Mouse (Mus musculus) CH12.LX (cell line): Measurements from ENCODE around the gene Ntm. TPM values are rescaled to one million over a fixed set of nuclear protein-coding genes. Genes with fewer than 3 reads are reported as not detected.
A peak's percentile ranks its signal among the peaks of the same experiment; 100 is the strongest.

ENCODE experiments used
- DNase-seq: peaks from one replicate; pipeline ENCODE4 v3.0.0-alpha.2; 2013; ENCODE audit errors: extremely low read depth
- H3K27ac ChIP-seq: 2 replicates; pipeline ENCODE4 v1.5.1; 2012; ENCODE audit warnings: low read depth, mild to moderate bottlenecking, control low read depth, moderate library complexity; ENCODE audit not compliant: insufficient read depth
- H3K27me3 ChIP-seq: replicated peaks from 2 replicates; pipeline ENCODE3; 2012; ENCODE audit warnings: inconsistent platforms
- H3K36me3 ChIP-seq, 2 experiments: replicated peaks in 1 of 2; 2 replicates each; pipeline versions ENCODE3 to v1.6.1; 2012; ENCODE audit warnings: inconsistent platforms in 1 of 2, low read length in 1 of 2, mild to moderate bottlenecking in 1 of 2, mixed read lengths in 1 of 2, moderate library complexity in 1 of 2; ENCODE audit not compliant: control insufficient read depth in 1 of 2, insufficient read depth in 1 of 2
- H3K4me1 ChIP-seq, 2 experiments: 2 replicates each; pipeline ENCODE4 v1.6.1; 2012; ENCODE audit warnings: inconsistent platforms in 1 of 2, moderate library complexity in 1 of 2; ENCODE audit not compliant: insufficient read depth in 2 of 2, control insufficient read depth in 1 of 2
- H3K4me2 ChIP-seq: 2 replicates; pipeline ENCODE4 v1.6.1; 2012; ENCODE audit warnings: low read depth, mild to moderate bottlenecking, control low read depth; ENCODE audit not compliant: poor library complexity, insufficient read depth, severe bottlenecking
- H3K4me3 ChIP-seq, 3 experiments: fragments of 150-350 bp in 1 of 3; sonication (generic) in 1 of 3; replicated peaks in 1 of 3; 2 replicates each; pipeline versions ENCODE3 to v1.5.1; 2011 to 2012; ENCODE audit warnings: low read depth in 2 of 3, low read length in 2 of 3, mild to moderate bottlenecking in 2 of 3, moderate library complexity in 2 of 3, control low read depth in 1 of 3, improper control_type of control experiment in 1 of 3, inconsistent platforms in 1 of 3, mixed read lengths in 1 of 3; ENCODE audit not compliant: poor library complexity in 1 of 3
- H3K79me2 ChIP-seq: replicated peaks from 2 replicates; pipeline ENCODE4 v1.6.1; 2012; ENCODE audit warnings: mild to moderate bottlenecking, moderate library complexity; ENCODE audit not compliant: control insufficient read depth, poor library complexity, insufficient read depth, severe bottlenecking; ENCODE audit errors: extremely low read depth
- H3K9ac ChIP-seq: 2 replicates; pipeline ENCODE4 v1.6.1; 2012; ENCODE audit warnings: low read depth, mild to moderate bottlenecking, control low read depth, moderate library complexity; ENCODE audit not compliant: insufficient read depth
- H3K9me3 ChIP-seq: replicated peaks from 2 replicates; pipeline ENCODE3; 2012; ENCODE audit warnings: low read length, inconsistent platforms, mixed read lengths
- CHD2 ChIP-seq: IDR thresholded peaks from 2 replicates; pipeline ENCODE4 v1.6.1; 2011; ENCODE audit warnings: low read length, improper control_type of control experiment
- E2F4 ChIP-seq: IDR thresholded peaks from 2 replicates; pipeline ENCODE4 v1.6.1; 2011; ENCODE audit warnings: low read depth, low read length, improper control_type of control experiment; ENCODE audit not compliant: insufficient replicate concordance
- ELF1 ChIP-seq: IDR thresholded peaks from 2 replicates; pipeline ENCODE4 v1.6.1; 2014; ENCODE audit warnings: low read depth, mild to moderate bottlenecking, inconsistent platforms, low read length, improper control_type of control experiment
- EP300 ChIP-seq: IDR thresholded peaks from 2 replicates; pipeline ENCODE4 v1.6.1; 2011; ENCODE audit warnings: low read length, improper control_type of control experiment
- ETS1 ChIP-seq: conservative IDR thresholded peaks from 2 replicates; pipeline ENCODE4 v1.6.1; 2012; ENCODE audit warnings: low read depth, mild to moderate bottlenecking, inconsistent platforms, low read length, improper control_type of control experiment, moderate library complexity
- JUND ChIP-seq: conservative IDR thresholded peaks from 2 replicates; pipeline ENCODE4 v1.6.1; 2011; ENCODE audit warnings: low read depth, low read length, improper control_type of control experiment
- KAT2A ChIP-seq: IDR thresholded peaks from 2 replicates; pipeline ENCODE4 v1.6.1; 2012; ENCODE audit warnings: low read length, improper control_type of control experiment, inconsistent platforms; ENCODE audit not compliant: insufficient replicate concordance
- MAFK ChIP-seq: IDR thresholded peaks from 2 replicates; pipeline ENCODE4 v1.6.1; 2011; ENCODE audit warnings: low read length, improper control_type of control experiment; ENCODE audit not compliant: insufficient replicate concordance
- MEF2A ChIP-seq: IDR thresholded peaks from 2 replicates; pipeline ENCODE4 v1.6.1; 2014; ENCODE audit warnings: low read depth, mild to moderate bottlenecking, inconsistent platforms, low read length, improper control_type of control experiment, borderline replicate concordance
- MYC ChIP-seq: IDR thresholded peaks from 2 replicates; pipeline ENCODE4 v1.6.1; 2011; ENCODE audit warnings: low read depth, mild to moderate bottlenecking, improper control_type of control experiment, low read length
- NELFE ChIP-seq: IDR thresholded peaks from 2 replicates; pipeline ENCODE4 v1.6.1; 2011; ENCODE audit warnings: low read depth, low read length, improper control_type of control experiment
- POLR2AphosphoS2 ChIP-seq: IDR thresholded peaks from 2 replicates; pipeline ENCODE4 v1.6.1; 2011; ENCODE audit warnings: low read depth, low read length, improper control_type of control experiment
- RCOR1 ChIP-seq: conservative IDR thresholded peaks from 2 replicates; pipeline ENCODE4 v1.6.1; 2012; ENCODE audit warnings: low read depth, mild to moderate bottlenecking, inconsistent platforms, low read length, improper control_type of control experiment
- TBP ChIP-seq: conservative IDR thresholded peaks from 2 replicates; pipeline ENCODE4 v1.6.1; 2011; ENCODE audit warnings: low read depth, low read length, improper control_type of control experiment
- TCF12 ChIP-seq: IDR thresholded peaks from 2 replicates; pipeline ENCODE4 v1.6.1; 2014; ENCODE audit warnings: low read depth, mild to moderate bottlenecking, inconsistent platforms, low read length, improper control_type of control experiment
- ZC3H11A ChIP-seq: IDR thresholded peaks from 2 replicates; pipeline ENCODE4 v1.6.1; 2012; ENCODE audit warnings: low read depth, mild to moderate bottlenecking, inconsistent platforms, low read length, improper control_type of control experiment
- dilution Hi-C: fragments of 300-500 bp; cut with MboI; formaldehyde crosslinking; loops from 2 replicates; pipeline ENCODE4 v1.14.3; 2020; ENCODE audit warnings: low sequenced_read_pairs; ENCODE audit not compliant: extremely low pct_unique_long_range_greater_than_20kb, extremely low pct_ligation_motif_present
- in situ Hi-C: fragments of 300-500 bp; cut with MboI; formaldehyde crosslinking; loops from 3 replicates; pipeline ENCODE4 v1.14.3; 2019; ENCODE audit warnings: low sequenced_read_pairs, low pct_ligation_motif_present, low pct_unique_long_range_greater_than_20kb, mixed read lengths
- polyA plus RNA-seq: library from polyadenylated mRNA; unstranded; fragments of >175 nt; gene quantifications from 2 replicates; pipeline ENCODE4 v1.2.1, GENCODE M21; 2012; ENCODE audit warnings: low read depth; ENCODE audit not compliant: insufficient read length
- total RNA-seq, 2 experiments: library from RNA; depleted of rRNA; stranded (reverse); fragments of 300-350 nt in 1 of 2; fragments of >200 nt in 1 of 2; gene quantifications; 2 replicates each; pipeline ENCODE4 v1.2.3; 2012 to 2014

Ntm gene
- total and polyA plus RNA-seq, 3 experiments = not detected

GRCm38 (mm10) chr9:29426261-29426660, 536.7 kb downstream of the Ntm start:
- DNase-seq = no peak
- dilution Hi-C loops = no loop called here
- in situ Hi-C loops = no loop called here

DNA sequence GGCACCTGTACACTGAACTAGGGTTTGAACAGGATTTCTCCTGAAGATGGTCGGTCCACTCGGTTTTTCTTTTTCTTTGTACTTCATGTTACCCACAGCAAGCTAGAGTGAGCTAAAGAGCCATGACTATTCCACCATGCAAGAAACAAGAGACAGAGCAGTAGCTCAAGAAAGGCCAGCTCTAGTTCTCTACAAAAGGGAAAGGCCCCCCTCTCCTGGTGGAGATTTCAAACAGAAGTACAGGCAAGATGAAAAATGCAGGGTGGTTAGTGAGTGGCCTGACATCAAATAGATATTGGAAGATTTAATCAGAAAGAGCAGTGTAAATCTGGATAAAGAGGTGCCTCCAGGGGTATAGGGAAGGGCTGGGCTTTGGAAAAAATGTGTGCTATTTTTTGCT, 547.4 kb downstream of the Ntm start:
- no peaks in the 10 kb centered on the region for H3K27me3 ChIP-seq
- no peaks in the 10 kb centered on the region for H3K36me3 ChIP-seq
- TF ChIP-seq ETS1 (no peak), MEF2A (no peak), JUND (no peak), ZC3H11A (no peak), KAT2A (no peak)
- H3K79me2 ChIP-seq = no peaks in the 10 kb centered on the region
- in situ Hi-C loops (no loop called here), dilution Hi-C loops (no loop called here)
- no peak overlapping the region for H3K9ac ChIP-seq
- no peaks in the 10 kb centered on the region for H3K4me1 ChIP-seq
- H3K9me3 ChIP-seq = peaks cover 78% of the 10 kb centered on the region
- no peak overlapping the region for H3K27ac ChIP-seq
- H3K4me2 ChIP-seq = no peak overlapping the region
- no peak for DNase-seq
- no peak overlapping the region for H3K4me3 ChIP-seq

More at GRCm38 (mm10) chr9:29426261-29426660, 536.7 kb downstream of the Ntm start:
- TF ChIP-seq RCOR1 (no peak), POLR2AphosphoS2 (no peak), MAFK (peak; percentile 60; the same call in 1 of the 2 replicates), EP300 (no peak), TCF12 (no peak)
- TF ChIP-seq, all 38 proteins: peak for 1
- Histone ChIP-seq H3K9me3 (peaks cover 71% of the 10 kb centered on the region), H3K27ac (no peak overlapping the region), H3K4me1 (no peaks in the 10 kb centered on the region), H3K79me2 (no peaks in the 10 kb centered on the region), H3K27me3 (no peaks in the 10 kb centered on the region), H3K4me2 (no peak overlapping the region), H3K36me3 (no peaks in the 10 kb centered on the region), H3K4me3 (no peak overlapping the region), H3K9ac (no peak overlapping the region)

- TF ChIP-seq MYC (no peak), E2F4 (no peak), KAT2A (no peak), TBP (no peak), CHD2 (no peak), NELFE (no peak), ELF1 (no peak), TCF12 (no peak)
- Histone ChIP-seq H3K79me2 (no peaks in the 10 kb centered on the region), H3K27ac (no peak overlapping the region), H3K9ac (no peak overlapping the region), H3K9me3 (peaks cover 75% of the 10 kb centered on the region), H3K4me1 (no peaks in the 10 kb centered on the region), H3K36me3 (no peaks in the 10 kb centered on the region), H3K4me2 (no peak overlapping the region), H3K27me3 (no peaks in the 10 kb centered on the region), H3K4me3 (no peak overlapping the region)
- dilution Hi-C loops (no loop called here), in situ Hi-C loops (no loop called here)
- no peak for DNase-seq
These were observed 549.8 kb downstream of the Ntm start for GRCm38 (mm10) chr9:29413126-29413525.
